ENCODE assay signal across 8 mouse cellular contexts in genomic region chr4:122961589-122961988, GRCm38 (mm10). TPM values are rescaled to one million over a fixed set of nuclear protein-coding genes. Genes with fewer than 3 reads are reported as not detected.
DNase-seq lines count a peak whose midpoint lies in the region; ATAC-seq lines count a peak whose summit lies in the region.

No protein-coding gene starts in this region.

- H3K4me3 ChIP-seq in kidney, embryonic 16.5 days (ENCODE audit: low read length): peak overlapping the region; percentile 55
- H3K4me3 ChIP-seq in embryonic facial prominence, embryonic 12.5 days: peak overlapping the region; percentile 66; the same call in 1 of the 2 replicates
- H3K4me3 ChIP-seq in hindbrain, embryonic 16.5 days (ENCODE audit: low read length): peak overlapping the region; percentile 74
- H3K4me3 ChIP-seq in midbrain, embryonic 15.5 days: peak overlapping the region; percentile 72

- WGBS in kidney, embryonic 16.5 days: 32% methylated on average over 6 of the region's 6 CpGs
- WGBS in embryonic facial prominence, embryonic 12.5 days: 24% methylated on average over 6 of the region's 6 CpGs
- 17% methylated on average over 6 of the region's 6 CpGs for WGBS in hindbrain, embryonic 16.5 days
- 16% methylated on average over 6 of the region's 6 CpGs for WGBS in midbrain, embryonic 15.5 days

- DNase-seq in kidney, postnatal 4 days: no peak
- DNase-seq in gastrocnemius, postnatal 4 days (ENCODE audit: low spot score in 2 of 2): no peak
- DNase-seq in lung, postnatal 14 days: no peak
- no peak for DNase-seq in gastrocnemius, adult 8-10 months (ENCODE audit: low spot score in 2 of 2)

- H3K9me3 ChIP-seq in kidney, embryonic 16.5 days (ENCODE audit: low read length): no peaks in the 10 kb centered on the region
- no peaks in the 10 kb centered on the region for H3K9me3 ChIP-seq in embryonic facial prominence, embryonic 12.5 days
- H3K9me3 ChIP-seq in hindbrain, embryonic 16.5 days (ENCODE audit: control insufficient read depth, low read length): no peaks in the 10 kb centered on the region
- no peaks in the 10 kb centered on the region for H3K9me3 ChIP-seq in midbrain, embryonic 15.5 days

- no peaks in the 10 kb centered on the region for H3K36me3 ChIP-seq in kidney, embryonic 16.5 days (ENCODE audit: insufficient read depth, low read length)
- H3K36me3 ChIP-seq in embryonic facial prominence, embryonic 12.5 days: peaks cover 5% of the 10 kb centered on the region
- no peaks in the 10 kb centered on the region for H3K36me3 ChIP-seq in hindbrain, embryonic 16.5 days (ENCODE audit: control insufficient read depth, insufficient read depth, low read length)
- no peaks in the 10 kb centered on the region for H3K36me3 ChIP-seq in midbrain, embryonic 15.5 days (replicated peaks)

- H3K4me2 ChIP-seq in kidney, embryonic 16.5 days (replicated peaks; ENCODE audit: low read depth, low read length): peak overlapping the region; percentile 94
- H3K4me2 ChIP-seq in embryonic facial prominence, embryonic 12.5 days (replicated peaks): peak overlapping the region; percentile 98
- peak overlapping the region; percentile 96 for H3K4me2 ChIP-seq in hindbrain, embryonic 16.5 days (ENCODE audit: low read length)
- H3K4me2 ChIP-seq in midbrain, embryonic 15.5 days: peak overlapping the region; percentile 100

- H3K27me3 ChIP-seq in kidney, embryonic 16.5 days (ENCODE audit: insufficient read depth, low read length): no peaks in the 10 kb centered on the region
- H3K27me3 ChIP-seq in embryonic facial prominence, embryonic 12.5 days: peaks cover 4% of the 10 kb centered on the region; the same call in 1 of the 2 replicates
- no peaks in the 10 kb centered on the region for H3K27me3 ChIP-seq in hindbrain, embryonic 16.5 days (replicated peaks; ENCODE audit: control insufficient read depth, insufficient read depth, low read length)
- peaks cover 5% of the 10 kb centered on the region for H3K27me3 ChIP-seq in midbrain, embryonic 15.5 days (replicated peaks)

- H3K27ac ChIP-seq in kidney, embryonic 16.5 days (ENCODE audit: low read length): no peak overlapping the region
- H3K27ac ChIP-seq in embryonic facial prominence, embryonic 12.5 days: no peak overlapping the region
- no peak overlapping the region for H3K27ac ChIP-seq in hindbrain, embryonic 16.5 days (ENCODE audit: low read depth, low read length)
- H3K27ac ChIP-seq in midbrain, embryonic 15.5 days: no peak overlapping the region

- peaks cover 21% of the 10 kb centered on the region for H3K4me1 ChIP-seq in kidney, embryonic 16.5 days (ENCODE audit: insufficient read depth, low read length)
- peaks cover 23% of the 10 kb centered on the region for H3K4me1 ChIP-seq in embryonic facial prominence, embryonic 12.5 days
- peaks cover 24% of the 10 kb centered on the region for H3K4me1 ChIP-seq in hindbrain, embryonic 16.5 days (ENCODE audit: control insufficient read depth, insufficient read depth, low read depth, low read length)
- H3K4me1 ChIP-seq in midbrain, embryonic 15.5 days: peaks cover 26% of the 10 kb centered on the region

- ATAC-seq in kidney, embryonic 16.5 days (ENCODE audit: low FRiP score, low TSS enrichment): no peak
- no peak for ATAC-seq in embryonic facial prominence, embryonic 12.5 days (ENCODE audit: insufficient number of reproducible peaks, insufficient read depth, low FRiP score, low TSS enrichment)
- ATAC-seq in hindbrain, embryonic 16.5 days: no peak
- ATAC-seq in midbrain, embryonic 15.5 days (replicated peaks): no peak

- H3K9ac ChIP-seq in kidney, embryonic 16.5 days (replicated peaks; ENCODE audit: low read length): no peak overlapping the region
- H3K9ac ChIP-seq in embryonic facial prominence, embryonic 12.5 days: no peak overlapping the region
- no peak overlapping the region for H3K9ac ChIP-seq in hindbrain, embryonic 16.5 days (ENCODE audit: low read depth, low read length)
- no peak overlapping the region for H3K9ac ChIP-seq in midbrain, embryonic 15.5 days

RNA-seq across cellular contexts. Expression of gene Mfsd2a, which starts 0.6 kb away (rescaled TPM):
- 3.1 and 3.4 TPM in 2 replicates for polyA plus RNA-seq in kidney, embryonic 16.5 days (2015; fragmentation: Nextera tagmentation; extraction: Ambion mirVana)
- polyA plus RNA-seq in embryonic facial prominence, embryonic 12.5 days (2016; fragmentation: Nextera tagmentation; extraction: Ambion mirVana): 6.6 and 7.0 TPM in 2 replicates
- 34.3 and 36.5 TPM in 2 replicates for polyA plus RNA-seq in hindbrain, embryonic 16.5 days (2015; fragmentation: Nextera tagmentation; extraction: Ambion mirVana)
- 33.4 and 36.0 TPM in 2 replicates for polyA plus RNA-seq in midbrain, embryonic 15.5 days (2015; fragmentation: Nextera tagmentation; extraction: Ambion mirVana)
- total RNA-seq in gastrocnemius, postnatal 4 days (2021): 1 to 10 TPM in 1 of 2 experiments, under 1 TPM in 1; 0.75 to 1.1 TPM
- not detected for total RNA-seq in gastrocnemius, adult 8-10 months (2022)

RNA-seq across cellular contexts. Expression of gene Mycl, which starts 33.9 kb away (rescaled TPM):
- polyA plus RNA-seq in kidney, embryonic 16.5 days (2015; fragmentation: Nextera tagmentation; extraction: Ambion mirVana): 6.8 and 7.0 TPM in 2 replicates
- 46.4 and 51.5 TPM in 2 replicates for polyA plus RNA-seq in embryonic facial prominence, embryonic 12.5 days (2016; fragmentation: Nextera tagmentation; extraction: Ambion mirVana)
- polyA plus RNA-seq in hindbrain, embryonic 16.5 days (2015; fragmentation: Nextera tagmentation; extraction: Ambion mirVana): 34.1 and 44.7 TPM in 2 replicates
- 83.1 and 86.7 TPM in 2 replicates for polyA plus RNA-seq in midbrain, embryonic 15.5 days (2015; fragmentation: Nextera tagmentation; extraction: Ambion mirVana)
- total RNA-seq in gastrocnemius, postnatal 4 days (2021): 10 to 100 TPM in 1 of 2 experiments, 1 to 10 TPM in 1; 8.9 to 10.8 TPM
- total RNA-seq in gastrocnemius, adult 8-10 months (2022): 1 to 10 TPM in 1 of 4 experiments, under 1 TPM in 1, not detected in 2; 0.40 to 1.1 TPM

RNA-seq across cellular contexts. Expression of gene Trit1, which starts 54.8 kb away (rescaled TPM):
- polyA plus RNA-seq in kidney, embryonic 16.5 days (2015; fragmentation: Nextera tagmentation; extraction: Ambion mirVana): 18.1 and 21.5 TPM in 2 replicates
- 21.3 and 23.4 TPM in 2 replicates for polyA plus RNA-seq in embryonic facial prominence, embryonic 12.5 days (2016; fragmentation: Nextera tagmentation; extraction: Ambion mirVana)
- polyA plus RNA-seq in hindbrain, embryonic 16.5 days (2015; fragmentation: Nextera tagmentation; extraction: Ambion mirVana): 21.4 and 21.5 TPM in 2 replicates
- polyA plus RNA-seq in midbrain, embryonic 15.5 days (2015; fragmentation: Nextera tagmentation; extraction: Ambion mirVana): 25.3 and 25.8 TPM in 2 replicates
- total RNA-seq in gastrocnemius, postnatal 4 days (2021): 10 to 100 TPM; 14.1 to 15.8 TPM
- total RNA-seq in gastrocnemius, adult 8-10 months (2022): 1 to 10 TPM; 5.8 to 7.1 (median 6.6) TPM
